Mouse (Mus musculus): ENCODE data around the gene Ggps1.
"Not testable (repeated sequence)": the region's sequence is repeated elsewhere in the genome, so short reads cannot be mapped to it uniquely, and the experiment has no call there.

Gene Ggps1

DNA sequence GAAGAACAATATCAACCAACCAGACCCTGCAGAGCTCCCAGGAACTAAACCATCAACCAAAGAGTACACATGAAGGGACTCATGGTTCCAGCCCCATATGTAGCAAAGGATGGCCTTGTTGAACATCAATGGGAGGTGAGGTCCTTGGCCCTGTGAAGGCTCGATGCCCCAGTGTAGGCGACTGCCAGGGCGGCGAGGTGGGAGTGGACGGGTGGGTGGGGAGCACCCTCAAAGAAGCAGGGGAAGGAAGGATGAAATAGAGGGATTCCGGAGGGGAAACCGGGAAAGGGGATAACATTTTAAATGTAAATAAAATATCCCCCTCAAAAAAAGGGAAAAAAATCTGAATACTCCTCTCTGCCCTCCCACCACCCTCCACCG is 24.4 kb downstream of the Ggps1 start:
- no peak for DNase-seq (ENCODE audit: low read depth, low spot score)

DNA sequence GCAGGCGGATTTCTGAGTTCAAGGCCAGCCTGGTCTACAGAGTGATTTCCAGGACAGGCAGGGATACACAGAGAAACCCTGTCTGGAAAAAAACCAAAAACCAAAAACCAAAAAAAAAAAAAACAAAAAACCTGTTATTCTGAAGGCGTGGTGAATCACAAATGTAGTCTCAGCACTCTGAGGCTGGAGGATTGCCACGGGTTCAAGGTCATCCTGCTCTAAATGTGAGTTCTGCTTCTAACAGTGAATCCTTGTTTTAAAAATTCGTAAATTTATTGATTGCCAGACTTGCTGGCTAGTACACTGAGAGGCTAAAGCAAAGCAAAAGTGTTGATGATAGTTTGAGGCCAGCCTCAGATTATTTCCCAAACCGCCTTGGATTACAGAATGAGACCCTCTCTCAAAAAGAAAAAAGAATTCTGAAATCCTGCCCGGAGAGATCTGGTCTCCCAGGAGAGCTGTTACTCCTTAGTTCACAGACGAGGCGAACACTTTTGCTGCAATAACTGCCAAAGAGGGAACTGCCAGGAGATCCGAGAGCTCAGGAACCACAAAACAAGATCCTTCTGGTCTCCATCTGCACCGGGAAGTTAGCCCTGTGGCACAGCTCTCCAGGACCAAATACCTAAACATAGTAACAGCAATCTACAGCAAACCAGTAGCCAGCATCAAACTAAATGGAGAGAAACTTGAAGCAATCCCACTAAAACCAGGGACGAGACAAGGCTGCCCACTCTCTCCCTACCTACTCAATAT is 27.2 kb downstream of the Ggps1 start:
- no peak for DNase-seq (ENCODE audit: low read depth, low spot score)

- DNase-seq (ENCODE audit: low read depth, low spot score), result not testable (repeated sequence)
These were observed 27.9 kb downstream of the Ggps1 start for GRCm38 (mm10) chr13:14035352-14035751.

- DNase-seq (ENCODE audit: low read depth, low spot score), result no peak
These were observed 29.3 kb downstream of the Ggps1 start for GRCm38 (mm10) chr13:14034073-14034348.

DNA sequence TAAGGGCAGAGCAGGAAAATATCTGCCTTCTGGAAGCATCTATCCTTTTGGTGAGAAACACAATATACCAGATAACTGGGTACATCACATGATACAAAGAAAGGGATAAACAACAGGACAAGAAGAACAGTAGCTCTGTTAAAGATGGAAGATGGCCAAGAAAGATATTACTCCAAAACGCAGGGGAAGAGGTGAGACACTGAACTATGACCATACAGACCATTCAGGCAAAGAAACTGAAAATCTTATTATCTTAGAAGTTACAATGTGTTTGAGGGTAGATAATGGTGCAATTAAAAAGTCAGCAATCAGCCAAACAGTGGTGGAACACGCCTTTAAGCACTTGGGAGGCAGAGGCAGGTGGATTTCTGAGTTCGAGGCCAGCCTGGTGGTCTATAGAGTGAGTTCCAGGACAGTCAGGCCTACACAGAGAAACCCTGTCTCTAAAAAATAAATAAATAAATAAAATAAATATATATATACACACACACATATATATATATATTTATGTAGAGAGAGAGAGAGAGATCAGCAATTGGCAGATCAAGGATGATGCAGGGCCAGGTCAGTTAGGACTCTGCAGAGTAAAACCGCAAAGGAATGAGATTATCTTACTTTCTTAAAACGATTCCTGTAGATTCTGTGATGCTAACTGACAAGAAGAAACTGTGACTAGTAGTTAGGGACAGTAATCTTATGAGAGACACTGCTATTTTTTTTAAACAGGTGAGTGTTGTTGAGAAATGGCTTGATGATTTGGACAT is 29.8 kb downstream of the Ggps1 start:
- no peak for DNase-seq (ENCODE audit: low read depth, low spot score)

DNA sequence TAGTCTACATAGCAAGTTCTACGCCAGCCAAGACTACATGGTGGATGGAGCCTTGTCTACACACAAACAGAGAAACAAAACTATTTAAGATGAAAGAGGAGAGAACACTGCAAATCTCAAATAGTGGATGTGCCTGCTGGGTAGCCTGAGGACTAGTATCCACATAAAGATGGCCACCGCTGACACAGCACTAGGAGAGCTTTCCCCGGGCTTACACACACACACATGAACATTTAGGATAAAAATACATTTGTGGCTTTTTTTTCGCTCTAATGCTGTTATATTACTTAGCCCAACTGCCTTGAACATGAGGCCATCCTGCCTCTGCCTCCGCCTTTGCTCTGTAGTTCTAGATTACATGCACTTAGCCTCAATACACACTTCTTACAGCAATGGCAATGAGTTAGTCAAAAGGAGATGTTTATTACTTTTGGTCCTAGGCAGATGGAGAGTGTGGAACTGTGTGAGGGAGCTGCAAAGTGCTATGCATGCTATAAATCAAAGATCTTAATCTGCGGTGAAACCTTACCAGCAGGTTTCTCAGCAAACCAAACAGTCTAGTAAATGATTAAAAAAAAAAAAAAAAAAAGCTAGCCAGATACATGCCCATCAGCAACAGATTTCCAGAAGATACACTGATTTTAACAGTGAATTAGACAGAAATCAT is 37.0 kb downstream of the Ggps1 start:
- no peak for DNase-seq (ENCODE audit: low read depth, low spot score)

- no peak for DNase-seq (ENCODE audit: low read depth, low spot score)
These were observed 37.7 kb downstream of the Ggps1 start for GRCm38 (mm10) chr13:14025554-14025953.

DNA sequence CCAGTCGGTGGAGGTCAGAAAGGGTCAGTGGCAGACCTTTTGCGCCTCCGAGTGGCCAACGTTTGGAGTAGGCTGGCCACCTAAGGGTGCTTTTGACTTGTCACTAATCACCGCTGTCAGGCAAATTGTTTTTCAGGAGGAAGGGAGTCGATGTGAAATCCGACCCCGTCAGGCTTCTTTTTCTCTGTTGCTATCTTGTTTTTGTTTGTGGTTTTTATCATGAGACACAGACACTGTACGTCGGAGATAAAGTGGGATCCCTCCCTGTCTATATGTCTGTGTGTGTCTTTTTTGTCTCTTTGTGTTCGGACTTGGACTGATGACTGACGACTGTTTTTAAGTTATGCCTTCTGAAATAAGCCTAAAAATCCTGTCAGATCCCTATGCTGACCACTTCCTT is 41.9 kb downstream of the Ggps1 start:
- DNase-seq (ENCODE audit: low read depth, low spot score), result not testable (repeated sequence)

DNA sequence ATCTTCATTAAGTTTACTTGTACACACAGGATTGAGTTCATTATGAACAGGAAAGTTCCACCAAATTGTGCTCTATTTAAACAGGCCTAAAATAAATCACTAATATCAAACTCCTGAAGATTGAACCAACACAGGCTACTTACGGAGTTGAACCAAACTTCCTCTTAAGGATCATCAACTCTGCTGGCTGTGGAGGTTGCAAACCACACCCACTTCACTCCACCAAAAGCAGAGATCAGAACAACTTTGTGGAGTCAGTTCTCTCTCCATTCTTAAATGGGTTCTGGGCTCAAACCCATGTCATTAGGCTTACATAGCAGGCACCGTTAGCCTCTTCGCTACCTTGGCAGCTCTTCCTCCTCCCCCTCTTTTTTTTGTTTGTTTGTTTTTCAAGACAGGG is 44.4 kb downstream of the Ggps1 start:
- no peak for DNase-seq (ENCODE audit: low read depth, low spot score)

DNA sequence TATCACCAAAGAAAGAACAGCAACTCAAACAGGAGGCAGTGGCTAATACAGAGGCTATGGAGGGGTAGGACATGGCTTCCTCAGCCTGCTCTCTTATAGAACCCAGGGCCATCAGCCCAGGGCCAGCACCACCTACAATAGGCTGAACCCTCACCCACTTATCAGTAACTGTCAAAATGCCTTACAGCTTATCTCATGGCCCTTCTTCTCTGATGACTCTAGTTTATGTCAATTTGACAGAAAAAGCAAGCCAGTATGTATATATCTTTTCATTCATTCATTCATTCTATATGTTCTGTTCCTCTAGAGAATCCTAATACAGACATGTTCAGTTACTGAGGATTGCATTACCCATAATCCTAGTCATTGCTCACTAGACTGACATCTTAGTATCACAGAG is 45.0 kb downstream of the Ggps1 start:
- DNase-seq (ENCODE audit: low read depth, low spot score), result no peak

DNA sequence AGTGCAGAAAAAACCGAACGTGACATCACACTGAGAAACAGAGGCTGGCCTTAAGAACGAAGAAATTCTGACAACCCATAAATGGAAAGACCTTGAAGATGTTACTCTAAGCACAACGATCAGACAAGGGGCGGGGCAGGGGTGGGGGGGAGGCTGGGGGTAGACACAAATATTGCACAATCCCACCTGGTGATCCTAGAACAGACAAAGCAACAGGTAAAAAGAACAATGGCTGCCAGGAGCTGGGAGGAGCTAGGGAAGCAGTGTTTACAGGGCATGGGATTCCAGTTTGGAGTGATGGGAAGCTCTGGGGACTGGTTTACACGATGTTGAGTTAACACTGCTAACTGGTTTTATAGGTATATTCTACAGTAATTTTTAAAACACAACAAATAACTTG is 47.7 kb downstream of the Ggps1 start:
- no peak for DNase-seq (ENCODE audit: low read depth, low spot score)

- DNase-seq (ENCODE audit: low read depth, low spot score), result no peak
These were observed 48.7 kb downstream of the Ggps1 start for GRCm38 (mm10) chr13:14014540-14014939.

DNA sequence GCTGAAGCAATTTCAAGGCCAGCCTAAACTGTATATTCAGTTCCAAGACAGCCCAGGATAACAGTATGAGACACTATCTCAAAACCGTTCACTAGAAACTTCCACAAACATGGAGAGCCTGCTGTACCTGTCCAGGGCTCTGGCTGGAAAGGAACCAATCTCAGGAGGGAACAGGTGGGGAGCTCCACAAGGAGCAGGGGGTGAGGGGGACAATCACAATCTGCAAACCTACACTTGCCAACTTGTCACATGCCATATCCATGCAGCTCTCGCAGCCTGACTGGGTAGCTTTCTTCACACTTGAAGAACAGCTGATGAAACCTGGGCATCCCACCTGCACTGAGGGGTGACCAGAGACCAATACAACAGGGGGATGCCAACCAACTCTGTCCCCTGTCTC is 49.3 kb downstream of the Ggps1 start:
- no peak for DNase-seq (ENCODE audit: low read depth, low spot score)

GRCm38 (mm10) chr13:14011454-14011995 is 51.8 kb downstream of the Ggps1 start:
- no peak for DNase-seq (ENCODE audit: low read depth, low spot score)

DNA sequence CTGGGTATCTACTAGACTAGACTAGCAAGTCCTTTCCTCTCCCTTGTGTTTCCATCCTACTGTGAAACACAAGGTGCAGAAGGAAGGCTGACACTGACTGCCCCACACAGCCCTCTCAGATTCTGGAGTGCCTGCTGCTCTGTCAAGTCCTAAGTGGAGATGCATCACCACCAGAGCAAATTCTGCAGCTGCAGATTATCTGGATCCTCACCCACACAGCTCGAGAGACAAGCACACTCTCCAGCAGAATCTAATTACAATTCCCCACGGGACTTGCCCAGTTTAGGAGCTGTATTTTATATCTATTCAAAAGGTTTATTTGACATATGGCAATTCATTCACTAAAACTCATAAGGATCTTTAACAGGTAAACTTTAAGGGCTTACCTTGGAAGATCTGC is 57.2 kb downstream of the Ggps1 start:
- no peak for DNase-seq (ENCODE audit: low read depth, low spot score)

GRCm38 (mm10) chr13:14004999-14005398 is 58.3 kb downstream of the Ggps1 start:
- no peak for DNase-seq (ENCODE audit: low read depth, low spot score)

- DNase-seq (ENCODE audit: low read depth, low spot score), result no peak
These were observed 59.2 kb downstream of the Ggps1 start for GRCm38 (mm10) chr13:14004086-14004485.

DNA sequence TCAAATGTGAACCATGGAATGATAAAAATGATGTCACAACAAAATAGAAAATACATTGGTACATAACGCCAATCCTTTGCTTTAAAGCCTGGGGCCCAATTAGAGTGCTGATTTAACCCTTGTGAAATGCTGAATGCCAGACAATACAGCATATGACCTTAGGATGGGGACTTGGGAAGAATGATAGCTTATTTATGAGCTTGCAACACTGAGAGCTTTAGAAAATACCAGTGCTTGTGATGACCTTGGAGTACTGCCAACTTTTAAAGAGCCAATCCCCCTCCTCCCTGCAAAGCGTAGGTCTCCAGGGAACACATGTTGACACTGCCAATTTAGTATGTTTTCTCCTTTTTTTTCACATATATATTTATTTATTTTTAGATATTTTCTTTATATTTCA is 60.6 kb downstream of the Ggps1 start:
- no peak for DNase-seq (ENCODE audit: low read depth, low spot score)
